Mouse (Mus musculus): ENCODE measurements around the gene Tcf20.

DNA sequence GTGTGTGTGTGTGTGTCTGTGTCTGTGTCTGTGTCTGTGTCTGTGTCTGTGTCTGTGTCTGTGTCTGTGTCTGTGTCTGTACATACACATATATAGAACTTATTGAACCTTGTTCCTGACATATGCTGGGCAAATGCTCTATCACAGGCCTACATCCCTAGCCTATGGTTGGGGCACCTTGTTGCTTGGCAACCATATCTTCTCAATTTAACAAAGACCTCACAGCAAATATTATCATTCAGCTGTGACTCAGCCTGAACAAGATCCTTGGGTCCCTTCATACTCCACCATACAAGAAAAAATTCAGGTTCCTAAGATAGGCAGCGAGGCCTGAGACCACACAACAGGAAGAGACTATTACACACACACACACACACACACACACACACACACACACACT lies 194.2 kb downstream of the Tcf20 start:
- TF ChIP-seq CTCF (IDR thresholded peaks at IDR 0.05; ENCODE audit: borderline replicate concordance, control insufficient read depth, extremely low read depth, insufficient read depth, low read length, poor library complexity) (no peak), POLR2A (IDR thresholded peaks at IDR 0.05; ENCODE audit: control insufficient read depth, extremely low read depth, insufficient read depth, low read length, poor library complexity) (no peak)
